Mouse (Mus musculus) mature B cell (primary cell): ENCODE results near the gene Thsd4.

Experiments
- in situ Hi-C: fragments of 300-500 bp; cut with MboI; formaldehyde crosslinking; loops from 2 replicates; pipeline ENCODE4 v1.14.3; 2019

The Thsd4 gene

DNA sequence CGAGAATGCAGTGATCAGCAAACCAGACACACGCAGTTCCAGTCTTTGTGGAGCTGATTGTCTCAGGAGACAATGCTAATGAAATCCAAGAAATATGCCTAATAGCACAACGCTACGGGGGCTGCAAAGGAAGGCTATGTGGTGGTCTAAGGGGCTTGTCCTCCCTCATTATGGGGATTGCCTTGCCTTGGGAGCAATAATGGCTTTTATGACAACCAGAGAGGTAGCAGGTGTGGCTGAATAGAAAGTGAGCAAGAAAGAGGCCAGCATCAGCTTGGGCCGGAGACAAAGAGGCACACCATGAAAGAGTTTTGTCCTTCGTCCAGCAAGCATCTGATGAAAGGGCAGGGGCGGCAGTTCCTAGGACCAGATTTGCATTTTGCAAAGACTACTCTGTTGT, 372.9 kb downstream of the Thsd4 start:
- in situ Hi-C loops: no loop called here

DNA sequence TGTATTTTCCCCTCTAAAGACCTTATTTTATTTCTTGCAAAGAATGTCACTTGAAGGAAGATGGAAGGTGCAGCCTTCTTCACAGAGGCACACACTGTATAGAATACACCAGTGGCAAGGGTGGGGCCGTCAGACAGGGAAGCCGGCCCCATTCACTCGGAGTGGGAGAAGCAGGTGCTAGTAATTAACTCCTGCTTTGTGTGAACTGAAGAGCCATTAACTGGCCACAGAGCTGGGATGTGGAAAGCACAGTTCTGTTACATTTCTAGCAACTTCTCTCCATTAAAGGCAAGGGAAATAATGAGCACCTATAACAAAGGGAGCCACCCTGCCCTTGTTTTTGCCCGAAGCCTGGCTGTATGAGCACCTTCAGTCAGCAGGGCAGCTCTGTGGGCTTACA, 374.4 kb downstream of the Thsd4 start:
- in situ Hi-C loops: no loop called here

DNA sequence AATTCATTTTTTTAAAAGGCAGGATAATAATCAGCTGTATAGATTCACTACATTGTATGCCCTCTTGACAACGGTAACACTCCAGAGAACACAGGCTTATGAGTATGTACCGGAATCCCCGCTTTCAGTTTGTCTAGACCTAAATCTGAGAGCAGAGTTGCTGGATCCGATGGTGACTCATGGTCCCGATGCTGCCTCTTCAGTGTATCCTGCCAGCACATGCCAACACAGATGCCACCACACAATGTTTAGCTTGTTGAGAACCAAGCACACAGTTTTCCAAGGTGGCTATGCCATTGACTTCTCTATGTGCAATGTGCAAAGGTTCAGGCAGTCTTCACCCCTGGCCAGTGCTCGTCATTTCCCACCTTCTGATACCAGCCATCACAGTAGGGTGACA, 378.0 kb downstream of the Thsd4 start:
- in situ Hi-C loops: no loop called here

DNA sequence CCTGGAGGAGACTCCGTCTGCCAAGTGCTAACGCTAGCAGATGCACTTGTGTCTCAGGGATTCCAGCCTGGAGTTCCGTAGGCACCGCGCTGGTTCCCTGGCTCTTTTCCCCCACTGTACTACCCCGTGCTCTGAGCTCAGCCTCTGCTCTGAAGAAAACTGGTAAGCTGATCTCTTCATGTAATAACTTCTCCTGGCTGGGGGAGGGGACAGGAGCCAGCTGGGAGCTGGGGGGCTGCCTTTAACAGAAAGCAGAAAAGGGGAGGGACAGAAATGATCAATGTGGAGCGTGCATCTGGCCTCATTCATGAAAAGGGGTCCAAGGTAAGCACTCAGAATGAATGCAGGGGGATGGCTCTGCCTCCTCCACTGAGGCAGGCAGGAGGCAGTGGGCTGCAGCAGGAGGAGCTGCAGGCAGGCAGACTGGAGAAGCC, 380.7 kb downstream of the Thsd4 start:
- in situ Hi-C loops: no loop called here

DNA sequence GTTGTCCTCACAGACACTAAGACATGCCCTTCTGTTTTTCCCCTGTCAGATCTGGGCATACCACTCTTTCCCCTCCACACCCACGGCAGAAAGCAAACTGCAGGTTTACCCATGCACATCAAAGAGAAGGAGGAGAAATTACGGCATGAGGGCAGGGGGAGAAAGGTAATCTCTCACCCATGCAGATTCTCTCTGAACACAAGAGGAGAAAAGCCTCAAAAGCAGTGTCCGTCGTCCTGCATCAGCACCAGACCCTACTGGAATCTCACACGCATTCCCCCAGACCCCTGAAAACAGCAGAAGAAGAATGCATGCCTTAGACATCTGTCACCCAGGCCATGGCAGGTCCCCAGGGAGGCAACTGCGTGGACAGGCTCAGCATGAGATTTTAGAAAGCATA, 381.4 kb downstream of the Thsd4 start:
- in situ Hi-C loops: no loop called here

DNA sequence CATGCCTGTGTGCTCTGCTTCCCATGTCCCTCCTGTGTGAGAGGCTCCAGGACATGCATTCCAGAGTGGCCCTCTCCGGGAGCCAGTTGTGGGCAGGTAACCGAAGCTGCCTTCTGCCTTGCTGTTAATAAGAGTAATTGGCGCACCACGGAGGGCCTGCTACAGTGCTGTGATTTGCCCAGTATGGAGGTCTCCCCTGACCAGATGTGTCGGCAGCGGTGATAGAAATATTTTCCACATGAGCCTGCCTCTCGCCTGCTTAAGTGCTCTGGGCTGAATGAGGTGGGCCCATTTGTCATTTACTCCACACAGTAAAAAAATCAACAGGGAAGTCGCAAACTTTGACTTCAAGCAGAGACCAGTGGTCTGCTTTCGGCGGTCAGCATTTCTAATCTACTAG, 382.4 kb downstream of the Thsd4 start:
- in situ Hi-C loops: no loop called here

DNA sequence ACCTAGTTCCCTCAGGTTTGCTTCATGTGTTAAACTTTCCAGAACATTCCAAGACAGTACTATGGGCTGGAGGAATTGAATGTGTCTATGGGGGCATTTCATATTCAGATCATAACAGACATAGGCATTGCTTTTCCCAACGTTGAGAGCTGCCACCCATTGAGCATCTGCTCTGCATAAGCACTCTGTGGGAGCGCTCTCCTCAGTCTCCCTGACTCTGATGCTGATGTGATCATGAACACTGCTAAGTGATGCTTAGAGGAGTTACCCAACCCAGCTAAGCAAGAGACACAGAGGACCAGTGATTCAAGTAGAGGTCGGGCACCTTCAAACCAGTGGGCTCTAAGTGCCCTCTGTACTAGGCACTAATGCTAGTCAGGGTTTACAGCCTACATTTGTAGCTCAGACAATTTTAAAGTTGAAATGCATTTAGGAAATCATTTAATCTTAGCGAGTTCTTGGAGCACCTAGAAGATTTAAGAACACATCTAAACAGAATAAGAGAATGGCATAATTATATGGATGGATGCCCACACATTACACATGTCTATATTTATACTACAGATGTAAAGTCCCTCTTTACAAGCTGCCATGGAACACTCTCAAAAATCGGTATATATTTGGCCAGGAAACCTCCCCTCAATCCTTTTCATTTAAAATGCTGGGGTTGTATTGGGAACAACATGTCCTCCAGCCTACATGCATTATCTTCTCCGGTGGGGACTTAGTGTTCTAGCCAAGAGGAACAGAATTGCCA, 392.4 kb downstream of the Thsd4 start:
- in situ Hi-C loops: no loop called here

DNA sequence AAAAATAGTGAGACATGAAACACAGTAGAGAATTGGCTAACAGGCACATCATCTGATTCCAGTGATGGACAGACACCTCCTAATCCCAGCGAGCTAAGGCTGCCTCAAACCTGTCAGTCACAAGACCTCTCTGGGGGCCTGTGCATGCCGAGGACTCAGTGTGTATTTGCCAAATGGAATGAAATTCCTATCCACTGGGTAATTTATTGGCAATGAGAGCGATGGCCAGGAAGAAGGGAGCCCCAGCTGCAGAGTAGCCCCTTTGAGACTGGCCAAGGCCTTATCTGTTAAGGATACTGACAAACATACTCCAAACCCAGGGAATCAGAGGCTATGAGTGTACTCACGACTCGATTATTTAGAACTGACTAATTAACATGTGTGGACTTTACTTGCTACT, 394.9 kb downstream of the Thsd4 start:
- in situ Hi-C loops: no loop called here

DNA sequence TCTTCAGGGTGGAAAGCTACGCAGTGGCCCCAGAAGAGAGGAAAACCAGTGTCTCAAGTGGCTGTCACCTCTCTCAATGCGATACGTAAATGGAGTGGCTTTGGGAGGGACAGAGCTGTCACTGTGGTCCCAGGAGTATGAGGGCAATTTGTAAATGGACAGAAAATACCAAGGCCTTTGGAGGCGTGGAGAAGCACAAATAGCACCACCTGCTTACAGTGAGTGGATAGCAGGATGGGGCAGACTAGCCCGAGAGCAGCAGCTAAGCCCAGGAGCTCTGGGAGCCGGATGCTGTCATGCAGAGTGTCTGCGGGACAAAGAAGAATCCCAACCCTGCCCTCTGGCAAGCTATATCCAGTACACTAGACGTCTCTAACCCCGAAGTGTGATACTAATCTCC, 397.7 kb downstream of the Thsd4 start:
- in situ Hi-C loops: no loop called here

DNA sequence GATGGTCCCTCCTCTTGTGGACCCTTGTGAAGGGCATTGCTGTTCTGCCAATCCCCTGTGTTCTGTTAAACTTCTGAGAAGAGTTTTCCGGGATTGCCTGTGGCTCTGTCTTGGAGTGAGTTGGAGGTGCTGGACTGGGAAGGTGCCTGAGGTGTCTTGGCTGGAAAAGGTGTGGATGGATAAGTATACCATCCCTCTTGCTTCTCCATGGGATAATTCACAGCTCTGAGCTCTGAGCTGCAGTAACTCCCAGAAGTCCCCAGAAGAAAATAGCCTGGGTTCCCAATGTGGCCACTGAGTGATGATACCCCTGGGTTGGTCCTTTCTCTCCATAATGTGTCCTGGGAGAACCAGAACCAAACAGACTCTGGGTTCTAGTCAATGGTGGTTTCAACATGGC, 398.8 kb downstream of the Thsd4 start:
- in situ Hi-C loops: no loop called here

DNA sequence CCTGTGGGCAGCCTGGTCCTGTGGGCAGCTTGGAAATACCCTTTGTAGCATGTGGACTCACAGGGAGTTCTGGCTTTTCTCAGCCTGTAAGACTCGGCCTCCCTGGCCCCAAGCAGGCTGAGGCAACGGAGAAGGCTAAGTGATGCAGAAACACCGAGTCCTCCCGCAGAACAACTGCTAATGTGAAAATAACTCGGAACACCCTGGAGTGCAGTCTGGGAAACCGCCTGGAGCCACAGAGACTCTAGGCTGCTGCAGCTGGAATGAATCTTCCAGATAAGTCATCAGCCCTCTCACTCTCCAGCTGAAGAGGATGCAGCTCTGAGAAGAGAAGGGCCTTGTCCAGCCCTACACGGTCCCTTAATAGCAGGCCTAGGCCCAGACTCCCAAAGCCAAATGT, 402.0 kb downstream of the Thsd4 start:
- in situ Hi-C loops: no loop called here

DNA sequence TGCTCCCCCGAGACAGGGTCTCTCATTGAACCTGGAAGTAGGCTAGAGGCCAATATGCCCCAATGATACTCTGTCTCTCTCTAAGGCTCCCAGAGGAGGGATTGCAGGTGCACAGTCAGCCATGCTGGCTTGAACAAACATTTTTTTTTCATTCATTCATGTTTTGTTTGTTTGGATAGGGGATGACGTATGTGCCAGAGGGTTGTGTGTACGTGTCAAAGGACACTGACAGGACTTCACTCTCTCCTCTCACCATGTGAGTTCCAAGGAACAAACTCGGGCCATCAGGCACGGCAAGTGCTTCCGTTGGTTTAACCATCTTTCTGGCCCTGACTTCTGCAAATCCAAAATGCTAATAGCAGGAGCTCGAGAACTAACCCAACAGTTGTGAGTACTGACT, 404.0 kb downstream of the Thsd4 start:
- in situ Hi-C loops: no loop called here

DNA sequence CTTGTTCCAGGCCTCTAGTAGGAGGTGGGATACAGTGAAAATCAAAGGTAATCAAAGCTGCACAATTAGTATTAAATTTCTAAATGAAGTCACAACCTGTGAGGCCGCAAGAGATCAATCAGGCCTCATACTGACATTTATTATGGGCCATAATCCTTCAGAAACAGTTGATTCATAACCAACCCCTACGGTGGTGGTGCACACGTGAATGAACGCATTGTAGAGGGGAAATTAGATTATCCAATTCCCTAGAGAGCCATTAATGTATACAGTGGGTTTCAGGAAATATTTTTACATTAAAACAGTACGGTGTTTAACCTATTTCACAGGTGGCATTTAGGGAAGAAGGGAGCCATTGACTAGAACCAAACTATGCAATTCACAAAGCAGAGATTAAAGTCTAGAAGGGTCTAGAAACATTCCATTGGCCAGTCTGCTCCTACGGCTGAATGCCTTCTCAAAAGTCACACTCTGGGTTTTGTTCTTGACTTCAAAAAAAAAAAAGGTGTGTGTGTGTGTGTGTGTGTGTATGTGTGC, 406.1 kb downstream of the Thsd4 start:
- in situ Hi-C loops: no loop called here

DNA sequence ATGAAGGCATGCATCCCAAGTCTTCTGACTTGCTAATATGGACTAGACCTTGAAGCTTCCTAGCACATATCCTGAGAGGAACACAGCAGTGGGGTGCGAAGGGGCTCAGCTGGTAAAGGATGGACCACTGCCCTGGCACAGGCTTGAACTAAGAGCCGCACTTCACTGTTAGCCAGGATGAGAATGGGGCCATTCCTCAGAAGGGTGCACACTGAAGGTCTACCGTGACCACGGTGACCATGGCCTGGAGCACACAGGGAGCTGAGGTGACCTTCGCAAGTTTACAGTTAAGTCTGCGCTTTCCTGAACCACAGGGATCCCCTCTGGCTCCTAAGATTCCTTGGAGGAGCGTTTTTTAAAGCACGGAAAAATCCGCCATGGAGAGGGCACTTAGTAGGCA, 406.5 kb downstream of the Thsd4 start:
- in situ Hi-C loops: no loop called here

DNA sequence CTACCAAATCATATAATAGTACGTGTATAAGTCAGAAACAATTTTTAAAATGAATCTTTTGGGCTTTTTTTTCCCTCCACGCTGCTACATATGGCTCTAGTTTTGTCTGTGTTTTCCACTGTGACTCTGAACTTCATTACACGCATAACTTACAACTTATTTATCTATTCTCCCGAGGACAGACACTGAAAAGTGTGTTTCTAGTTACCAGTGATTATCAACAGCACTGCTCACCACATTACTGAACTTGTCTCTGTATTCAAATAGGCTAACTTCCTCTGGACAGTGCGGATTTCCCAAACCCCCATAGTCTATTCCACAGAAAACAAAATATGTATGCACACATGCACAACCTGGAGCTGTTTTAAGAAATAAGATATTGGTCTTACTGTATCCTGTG, 411.6 kb downstream of the Thsd4 start:
- in situ Hi-C loops: no loop called here

DNA sequence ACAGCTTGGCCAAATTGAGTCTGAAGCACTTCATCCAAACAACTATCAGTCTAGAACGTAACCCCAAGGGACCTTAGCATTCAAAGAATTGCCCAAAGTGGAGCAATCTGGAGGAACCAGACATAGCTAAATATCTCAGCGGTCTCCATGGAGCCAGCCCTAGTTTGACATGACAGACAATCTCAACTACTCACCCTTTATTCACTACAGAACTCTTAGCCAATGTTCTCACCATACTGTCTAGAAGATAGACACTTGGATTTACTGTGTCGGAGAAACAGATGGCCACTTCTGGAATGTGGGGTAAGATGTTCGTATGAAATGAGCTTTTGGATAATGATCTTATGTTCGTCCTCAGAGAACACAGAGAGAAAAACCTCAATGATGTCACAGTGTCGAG, 415.2 kb downstream of the Thsd4 start:
- in situ Hi-C loops: no loop called here

DNA sequence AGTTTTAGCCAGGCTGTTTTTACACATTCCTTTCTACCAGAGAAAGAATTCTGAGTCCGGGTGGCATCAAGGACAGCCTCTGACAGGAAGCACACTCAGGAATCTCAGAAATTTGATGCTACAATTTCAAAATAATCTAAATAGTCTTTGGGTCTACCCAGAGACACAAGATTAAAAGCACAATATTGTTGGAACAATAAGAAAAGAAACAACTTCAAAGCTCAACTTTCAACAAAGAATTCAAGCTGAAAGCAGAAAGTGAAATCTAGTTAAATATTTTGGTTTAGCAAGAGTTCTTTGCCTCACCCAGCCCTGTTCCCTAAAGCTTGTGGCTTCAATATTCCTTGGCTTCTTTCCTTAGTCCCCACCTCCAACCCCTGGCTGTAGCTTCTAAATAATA, 415.7 kb downstream of the Thsd4 start:
- in situ Hi-C loops: no loop called here

DNA sequence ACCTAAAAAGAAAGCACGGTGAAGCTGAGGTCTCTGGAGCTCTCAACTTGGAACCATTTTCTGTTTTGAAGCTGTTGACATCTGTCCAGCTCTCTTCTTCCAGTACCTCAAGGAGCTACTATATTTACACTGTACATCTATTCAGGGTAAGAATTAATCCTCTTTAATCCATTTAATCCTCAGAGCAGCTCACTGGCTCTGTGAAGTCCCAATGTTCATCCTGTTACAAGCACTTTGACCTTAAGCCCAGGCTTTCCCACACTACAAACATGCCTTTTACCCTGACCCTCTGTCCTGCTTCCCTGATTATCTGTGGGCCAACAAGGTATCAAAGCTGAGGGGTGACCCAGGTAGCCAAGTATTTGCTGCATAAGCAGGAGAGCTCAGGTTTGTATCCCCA, 427.6 kb downstream of the Thsd4 start:
- in situ Hi-C loops: no loop called here

DNA sequence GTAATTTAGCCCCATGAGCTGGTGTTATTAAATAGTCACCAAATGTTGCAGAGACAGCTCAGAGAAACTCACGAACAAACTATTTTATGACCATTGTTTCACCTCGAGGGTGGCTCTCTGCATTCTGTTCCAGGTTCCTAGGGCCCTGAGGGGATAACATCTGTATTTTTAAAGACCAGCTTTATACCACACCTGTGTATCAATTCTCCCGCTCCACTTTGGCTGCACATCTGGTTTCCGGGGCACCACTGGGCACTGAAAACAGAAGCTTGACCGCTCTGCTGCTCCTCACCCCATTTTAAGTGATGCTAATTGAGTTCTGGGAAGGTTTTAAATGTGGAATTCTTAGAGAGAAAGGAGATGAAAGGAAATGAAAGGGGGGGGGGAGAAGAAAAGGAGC, 429.4 kb downstream of the Thsd4 start:
- in situ Hi-C loops: no loop called here

DNA sequence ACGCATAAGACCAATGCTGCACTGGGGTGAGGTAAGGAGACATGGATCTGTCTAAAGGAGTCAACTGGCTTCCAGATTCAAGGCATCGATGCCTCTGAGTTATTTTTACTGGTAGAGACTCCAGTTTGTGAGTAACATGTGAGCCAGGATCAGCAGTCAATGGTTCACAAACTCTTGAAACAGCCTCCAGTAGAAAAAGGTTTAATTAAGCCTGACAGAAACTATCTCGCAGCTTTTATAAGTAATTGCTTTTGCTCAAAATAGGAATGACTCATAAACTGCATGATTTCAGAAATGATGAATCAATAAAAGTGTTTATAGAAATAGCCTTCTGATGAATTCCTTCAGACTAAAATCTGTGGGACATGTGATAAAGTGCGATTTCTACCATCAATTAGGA, 432.4 kb downstream of the Thsd4 start:
- in situ Hi-C loops: no loop called here

DNA sequence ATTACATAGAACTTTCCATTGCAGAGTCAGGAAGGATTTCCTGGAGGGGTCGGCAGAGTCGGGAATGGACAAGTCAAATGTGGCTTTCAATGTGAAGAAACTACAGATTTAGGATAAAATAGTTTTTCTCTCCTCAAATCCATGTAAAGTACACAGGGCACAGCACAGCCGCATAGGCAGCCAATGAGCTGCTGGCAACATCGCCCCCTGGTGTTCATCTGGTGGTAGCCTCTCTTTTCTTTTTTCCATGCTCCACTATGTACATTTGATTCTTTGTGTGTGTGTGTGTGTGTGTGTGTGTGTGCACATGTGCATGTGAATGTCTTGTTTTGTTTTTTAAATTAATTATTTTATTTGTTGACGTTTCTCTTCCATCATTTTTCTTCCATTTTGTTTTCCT, 433.7 kb downstream of the Thsd4 start:
- in situ Hi-C loops: no loop called here

DNA sequence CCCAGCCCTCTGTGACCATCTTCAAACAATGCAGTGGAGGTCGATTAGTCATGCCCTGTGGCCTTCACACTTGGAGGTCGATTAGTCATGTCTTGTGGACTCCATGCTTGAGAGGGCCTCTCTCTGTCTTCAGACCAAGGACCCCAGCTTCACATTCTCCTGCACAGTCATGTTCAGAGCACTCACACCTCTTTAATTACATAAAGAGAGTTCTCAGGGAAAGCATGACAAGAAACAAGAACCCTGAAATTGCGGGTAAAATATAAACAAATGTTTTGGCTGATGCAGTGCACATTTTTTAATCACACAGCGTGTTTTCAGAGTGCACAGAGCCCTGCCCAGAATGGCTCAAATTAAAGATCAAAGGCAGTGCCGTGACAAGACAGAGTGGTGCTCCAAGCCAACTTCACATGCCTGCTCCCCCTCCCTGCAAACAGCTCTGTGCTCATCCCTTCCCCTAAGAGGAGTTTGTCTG, 439.7 kb downstream of the Thsd4 start:
- in situ Hi-C loops: no loop called here

DNA sequence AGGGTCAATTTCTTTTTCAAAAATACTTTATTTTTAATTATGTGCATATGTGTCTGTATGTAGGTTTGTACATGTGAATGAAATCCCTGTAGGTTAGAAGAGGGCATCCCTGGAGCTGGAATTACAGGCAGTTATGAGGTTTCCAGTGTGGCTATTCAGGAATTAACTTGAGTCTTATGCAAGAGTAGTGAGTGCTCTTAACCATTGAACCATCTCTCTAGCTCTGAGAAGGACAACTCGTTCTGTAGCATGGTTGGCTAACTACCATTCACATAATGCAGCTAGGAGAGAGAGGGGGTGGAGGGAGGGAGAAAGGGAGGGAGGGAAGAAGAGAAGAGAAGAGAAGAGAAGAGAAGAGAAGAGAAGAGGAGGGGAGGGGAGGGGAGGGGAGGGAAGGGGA, 444.1 kb downstream of the Thsd4 start:
- in situ Hi-C loops: no loop called here

DNA sequence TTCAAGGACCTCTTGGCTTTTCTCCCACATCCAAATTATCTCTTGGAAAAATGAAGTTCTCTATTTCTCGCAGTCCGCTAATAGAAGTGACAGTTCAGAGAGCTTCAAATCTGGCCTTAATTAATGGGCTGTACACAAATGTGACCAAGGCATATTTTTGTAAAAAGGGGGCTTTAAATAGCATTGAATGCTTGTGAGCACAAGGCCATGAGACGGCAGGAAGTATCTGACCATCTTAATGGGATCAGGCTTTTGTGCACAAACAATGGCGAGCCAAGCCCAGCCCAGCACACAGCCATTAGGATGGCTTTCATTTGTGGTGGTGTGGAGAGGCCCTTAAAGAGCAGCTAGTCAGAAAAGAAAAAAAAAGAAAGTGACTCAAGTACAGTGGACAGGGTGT, 445.4 kb downstream of the Thsd4 start:
- in situ Hi-C loops: no loop called here
